Mouse (Mus musculus) forebrain, postnatal 0 days (tissue): Measurements from ENCODE around the gene Gm9913. TPM values are rescaled to one million over a fixed set of nuclear protein-coding genes. Genes with fewer than 3 reads are reported as not detected.

Experiments used
- ATAC-seq: fragments of 200-750 bp; cut with Nextera tagmentation; 2 replicates; pipeline ENCODE4 v1.8.0; 2017; ENCODE audit warnings: mild to moderate bottlenecking, moderate library complexity
- DNase-seq: peaks from one replicate; pipeline ENCODE4 v3.0.0-alpha.2; 2015
- H3K27ac ChIP-seq: fragments of 300-500 bp; sonication (generic); 2 replicates; pipeline ENCODE4 v1.5.1; 2014; ENCODE audit warnings: low read depth, mild to moderate bottlenecking, antibody characterized with exemption, low read length, moderate library complexity, mixed read lengths
- H3K27me3 ChIP-seq: fragments of 300-500 bp; sonication (generic); 2 replicates; pipeline ENCODE4 v1.6.1; 2014; ENCODE audit warnings: mild to moderate bottlenecking, low read length, mixed read lengths; ENCODE audit not compliant: insufficient read depth
- H3K36me3 ChIP-seq: fragments of 300-500 bp; sonication (generic); 2 replicates; pipeline ENCODE4 v1.6.1; 2014; ENCODE audit warnings: mild to moderate bottlenecking, moderate library complexity; ENCODE audit not compliant: insufficient read depth
- H3K4me1 ChIP-seq: fragments of 300-500 bp; sonication (generic); 2 replicates; pipeline ENCODE4 v1.6.1; 2014; ENCODE audit warnings: antibody characterized with exemption; ENCODE audit not compliant: insufficient read depth
- H3K4me2 ChIP-seq: fragments of 300-500 bp; sonication (generic); 2 replicates; pipeline ENCODE4 v1.6.1; 2014; ENCODE audit warnings: low read depth, mild to moderate bottlenecking, moderate library complexity
- H3K4me3 ChIP-seq: fragments of 300-500 bp; sonication (generic); 2 replicates; pipeline ENCODE4 v1.5.1; 2014; ENCODE audit warnings: low read depth, low read length, mixed read lengths
- H3K9ac ChIP-seq: fragments of 300-500 bp; sonication (generic); 2 replicates; pipeline ENCODE4 v1.6.1; 2014; ENCODE audit warnings: mild to moderate bottlenecking
- H3K9me3 ChIP-seq: fragments of 300-500 bp; sonication (generic); 2 replicates; pipeline ENCODE4 v1.6.1; 2016; ENCODE audit warnings: low read length
- CTCF ChIP-seq: sonication (generic); IDR thresholded peaks from 2 replicates; pipeline ENCODE4 v1.5.1; 2016; ENCODE audit warnings: antibody characterized with exemption, control low read depth, low read depth
- WGBS: fragments of 180-500 bp; shearing (Covaris S2); extraction: QIAGEN DNeasy Blood & Tissue Kit; methylation state at CpG from one replicate; pipeline ENCODE4 v1.1.7; 2014; 5-methylcytosine and 5-hydroxymethylcytosine counted together
- polyA plus RNA-seq: library from polyadenylated mRNA; unstranded; fragments of >200 nt; fragmentation: Nextera tagmentation; extraction: Ambion mirVana; gene quantifications from 2 replicates; pipeline ENCODE4 v1.2.1, GENCODE M21; 2015
- total RNA-seq: library from RNA; depleted of rRNA; stranded (reverse); fragments of >200 nt; gene quantifications from 2 replicates; pipeline ENCODE4 v1.2.3, GENCODE M21; 2014

The Gm9913 gene
- total and polyA plus RNA-seq, 2 experiments from 2014 or later, result 0.05 to 0.23 TPM

DNA sequence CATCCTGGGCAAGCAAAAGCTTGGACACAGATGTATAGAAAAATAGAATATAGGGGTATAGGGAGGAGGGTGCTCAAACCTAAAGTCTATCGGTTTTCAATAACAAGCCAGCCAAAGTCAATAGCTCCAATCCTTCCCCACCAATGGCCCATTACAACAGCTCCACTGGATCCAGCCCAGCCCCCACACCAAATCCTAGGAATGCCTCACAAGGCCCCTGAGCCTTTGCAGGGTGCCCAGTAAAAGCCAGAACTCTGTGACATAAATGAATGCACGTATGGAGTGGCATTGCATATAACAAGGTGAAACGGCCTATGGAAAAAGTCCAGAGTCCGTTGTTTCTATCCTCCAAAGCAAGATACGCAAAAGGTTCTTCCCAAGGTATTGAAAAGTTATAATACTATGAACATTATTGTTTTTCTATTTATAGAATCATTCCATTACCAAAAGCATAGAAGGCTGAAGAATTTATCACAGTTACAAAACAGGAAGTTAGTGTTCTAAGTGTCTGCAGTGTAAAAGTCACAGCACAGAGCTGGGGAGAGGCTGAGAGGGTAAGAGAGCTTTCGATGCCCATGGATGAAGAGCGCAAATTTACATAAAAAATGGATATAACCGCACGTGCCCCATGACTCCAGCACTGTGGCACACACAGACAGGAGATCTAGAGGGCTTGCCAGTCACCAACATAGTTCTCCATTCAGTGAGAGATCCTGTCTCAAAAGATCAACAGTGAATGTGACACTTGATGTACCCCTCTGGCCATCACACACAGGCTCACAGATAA, 23.2 kb upstream of the Gm9913 start:
- DNase-seq (no peak), ATAC-seq (no peak)
- H3K27me3 ChIP-seq, result no peaks in the 10 kb centered on the region
- no peak overlapping the region for H3K9ac ChIP-seq
- H3K9me3 ChIP-seq, result no peaks in the 10 kb centered on the region
- H3K27ac ChIP-seq, result no peak overlapping the region
- no peak for TF ChIP-seq CTCF
- H3K4me1 ChIP-seq, result no peaks in the 10 kb centered on the region
- H3K4me2 ChIP-seq, result no peak overlapping the region
- WGBS, result 90% methylated on average over 9 of the region's 9 CpGs
- H3K36me3 ChIP-seq, result no peaks in the 10 kb centered on the region
- H3K4me3 ChIP-seq, result no peak overlapping the region

- no peak for ATAC-seq
- Histone ChIP-seq H3K4me2 (no peak overlapping the region), H3K27ac (no peak overlapping the region), H3K4me1 (no peaks in the 10 kb centered on the region), H3K27me3 (no peaks in the 10 kb centered on the region), H3K4me3 (no peak overlapping the region), H3K9me3 (no peaks in the 10 kb centered on the region), H3K9ac (no peak overlapping the region), H3K36me3 (no peaks in the 10 kb centered on the region)
- no peak for TF ChIP-seq CTCF
- DNase-seq, result no peak
Observed at GRCm38 (mm10) chr2:125484164-125484563, 20.7 kb upstream of the Gm9913 start.

DNA sequence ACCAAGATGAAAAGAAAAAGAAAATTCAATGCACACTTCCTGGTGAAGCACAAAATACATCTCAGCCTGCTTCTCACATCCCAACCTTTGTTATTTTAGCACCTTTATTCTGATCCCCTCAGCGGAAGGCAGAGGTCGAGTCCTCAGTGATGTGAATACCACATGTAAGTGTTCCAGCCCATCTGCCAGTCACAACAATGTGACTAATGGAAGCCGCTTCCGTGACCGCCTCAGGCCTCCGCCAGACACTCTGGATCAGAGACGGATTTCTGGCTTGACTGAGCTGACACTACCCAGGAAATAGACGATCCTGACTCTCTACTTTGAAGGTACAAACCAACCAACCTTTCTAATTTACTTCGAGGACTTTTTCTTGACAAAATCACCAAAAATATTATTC, 20.0 kb upstream of the Gm9913 start:
- Histone ChIP-seq H3K9ac (no peak overlapping the region), H3K27me3 (no peaks in the 10 kb centered on the region), H3K4me3 (no peak overlapping the region), H3K27ac (no peak overlapping the region), H3K36me3 (no peaks in the 10 kb centered on the region), H3K4me1 (no peaks in the 10 kb centered on the region), H3K4me2 (no peak overlapping the region), H3K9me3 (no peaks in the 10 kb centered on the region)
- no peak for TF ChIP-seq CTCF
- WGBS, result 90% methylated on average over 9 of the region's 9 CpGs
- DNase-seq (no peak), ATAC-seq (no peak)

- 94% methylated on average over 1 of the region's 1 CpGs for WGBS
- no peak overlapping the region for H3K4me2 ChIP-seq
- no peak for ATAC-seq
- no peak for TF ChIP-seq CTCF
- H3K9me3 ChIP-seq, result no peaks in the 10 kb centered on the region
- no peaks in the 10 kb centered on the region for H3K4me1 ChIP-seq
- peaks cover under 1% of the 10 kb centered on the region; the same call in 1 of the 2 replicates for H3K36me3 ChIP-seq
- no peak overlapping the region for H3K4me3 ChIP-seq
- H3K9ac ChIP-seq, result no peak overlapping the region
- no peaks in the 10 kb centered on the region for H3K27me3 ChIP-seq
- DNase-seq, result no peak
- H3K27ac ChIP-seq, result no peak overlapping the region
Observed at GRCm38 (mm10) chr2:125489979-125490378, 14.9 kb upstream of the Gm9913 start.

DNA sequence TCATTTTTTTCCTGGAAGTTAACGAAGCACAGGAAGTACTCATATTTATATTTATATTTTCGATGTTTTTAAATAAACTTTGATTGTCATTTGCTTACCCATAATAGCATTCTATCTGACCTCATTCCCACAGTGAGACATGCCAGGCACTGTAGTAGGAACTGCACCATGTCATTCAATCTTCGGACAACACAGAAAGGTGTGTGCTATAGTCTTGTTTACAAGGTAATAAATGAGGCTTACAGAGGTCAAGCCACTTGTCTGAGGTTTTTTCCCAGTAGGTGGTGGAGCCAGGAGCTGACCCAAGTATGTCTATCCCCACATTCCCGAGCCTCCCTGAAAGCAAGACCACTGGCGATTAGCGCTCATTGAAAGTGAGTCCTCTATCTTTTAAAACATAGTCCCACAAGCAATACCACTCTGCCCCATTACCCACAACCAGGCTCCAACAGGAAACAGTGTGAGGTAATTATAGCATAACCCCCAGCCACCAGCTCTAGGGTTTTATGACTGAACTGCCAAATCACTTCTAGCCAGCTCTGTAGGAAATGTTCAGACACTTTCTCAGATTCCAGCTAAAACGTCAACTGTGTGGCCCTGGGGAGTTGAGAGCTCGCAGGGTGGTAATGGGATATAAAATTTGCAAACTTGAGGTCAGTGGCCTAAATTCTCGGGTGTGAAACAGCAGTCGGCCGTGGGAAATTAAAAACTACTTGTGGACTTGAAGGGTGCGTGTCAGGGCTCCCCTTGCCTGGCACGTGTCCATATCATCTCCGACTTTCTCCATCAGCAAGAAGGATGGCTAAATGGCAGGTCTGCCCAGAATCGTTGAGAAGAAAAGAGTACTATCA, 12.6 kb upstream of the Gm9913 start:
- no peak overlapping the region for H3K4me3 ChIP-seq
- 81% methylated on average over 15 of the region's 15 CpGs for WGBS
- peaks cover 3% of the 10 kb centered on the region; the same call in 1 of the 2 replicates for H3K36me3 ChIP-seq
- H3K9ac ChIP-seq, result no peak overlapping the region
- no peak overlapping the region for H3K4me2 ChIP-seq
- H3K27me3 ChIP-seq, result no peaks in the 10 kb centered on the region
- no peaks in the 10 kb centered on the region for H3K9me3 ChIP-seq
- no peak for ATAC-seq
- DNase-seq, result no peak
- H3K4me1 ChIP-seq, result no peaks in the 10 kb centered on the region
- H3K27ac ChIP-seq, result no peak overlapping the region
- no peak for TF ChIP-seq CTCF

DNA sequence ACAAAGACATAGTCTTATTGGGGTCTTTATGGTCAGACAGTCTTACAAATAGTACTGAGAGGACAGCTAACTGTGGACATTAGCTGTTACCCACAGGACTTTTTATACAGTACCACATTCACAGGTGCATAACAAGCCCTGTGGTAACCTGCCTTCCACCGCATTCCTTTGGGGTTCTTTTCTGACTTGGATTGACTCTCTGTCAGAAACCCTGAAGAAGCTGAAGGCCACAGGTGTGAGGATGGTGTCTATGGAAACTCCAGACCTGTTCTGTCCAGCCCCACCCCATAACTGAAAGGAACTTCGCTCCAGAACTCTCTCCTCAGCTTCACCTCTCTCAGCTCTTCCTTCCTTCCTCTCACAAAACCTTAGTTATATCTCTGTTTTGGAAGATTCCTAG, 10.6 kb upstream of the Gm9913 start:
- no peak for DNase-seq
- TF ChIP-seq CTCF, result no peak
- Histone ChIP-seq H3K9ac (no peak overlapping the region), H3K4me3 (no peak overlapping the region), H3K27me3 (no peaks in the 10 kb centered on the region), H3K4me2 (no peak overlapping the region), H3K36me3 (peaks cover 3% of the 10 kb centered on the region; the same call in 1 of the 2 replicates), H3K27ac (no peak overlapping the region), H3K9me3 (no peaks in the 10 kb centered on the region), H3K4me1 (no peaks in the 10 kb centered on the region)
- WGBS, result 94% methylated on average over 2 of the region's 2 CpGs
- no peak for ATAC-seq
